Mouse (Mus musculus) lung, embryonic 14.5 days (tissue): ENCODE data around the gene Fam167b. TPM values are rescaled to one million over a fixed set of nuclear protein-coding genes. Genes with fewer than 3 reads are reported as not detected.
A peak's percentile ranks its signal among the peaks of the same experiment; 100 is the strongest.

ENCODE experiments used
- ATAC-seq: fragments of 200-750 bp; cut with Nextera tagmentation; 2 replicates; pipeline ENCODE4 v1.8.0; 2017; ENCODE audit warnings: mild to moderate bottlenecking, moderate TSS enrichment, moderate library complexity; ENCODE audit not compliant: insufficient read depth
- DNase-seq: peaks from one replicate; pipeline ENCODE4 v3.0.0-alpha.2; 2015
- H3K27ac ChIP-seq: fragments of 300-500 bp; sonication (generic); 2 replicates; pipeline ENCODE4 v1.5.1; 2014; ENCODE audit warnings: low read depth, mild to moderate bottlenecking, moderate library complexity
- H3K27me3 ChIP-seq: fragments of 300-500 bp; sonication (generic); 2 replicates; pipeline ENCODE4 v1.6.1; 2014; ENCODE audit warnings: low read length, control low read depth; ENCODE audit not compliant: insufficient read depth
- H3K36me3 ChIP-seq: fragments of 300-500 bp; sonication (generic); 2 replicates; pipeline ENCODE4 v1.6.1; 2014; ENCODE audit warnings: control low read depth; ENCODE audit not compliant: insufficient read depth
- H3K4me1 ChIP-seq: fragments of 300-500 bp; sonication (generic); 2 replicates; pipeline ENCODE4 v1.6.1; 2014; ENCODE audit warnings: antibody characterized with exemption, control low read depth; ENCODE audit not compliant: insufficient read depth
- H3K4me2 ChIP-seq: fragments of 300-500 bp; sonication (generic); 2 replicates; pipeline ENCODE4 v1.6.1; 2014; ENCODE audit warnings: mild to moderate bottlenecking
- H3K4me3 ChIP-seq: fragments of 300-500 bp; sonication (generic); 2 replicates; pipeline ENCODE4 v1.5.1; 2014; ENCODE audit warnings: low read depth, low read length
- H3K9ac ChIP-seq: fragments of 300-500 bp; sonication (generic); 2 replicates; pipeline ENCODE4 v1.6.1; 2014
- H3K9me3 ChIP-seq: fragments of 300-500 bp; sonication (generic); 2 replicates; pipeline ENCODE4 v1.6.1; 2016; ENCODE audit warnings: low read depth, low read length, control low read depth
- CTCF ChIP-seq: IDR thresholded peaks from 2 replicates; pipeline ENCODE4 v1.5.1; 2016; ENCODE audit warnings: antibody characterized with exemption, low read depth
- WGBS: fragments of 180-500 bp; shearing (Covaris S2); extraction: QIAGEN DNeasy Blood & Tissue Kit; methylation state at CpG from one replicate; pipeline ENCODE4 v1.1.7; 2014; 5-methylcytosine and 5-hydroxymethylcytosine counted together
- polyA plus RNA-seq: library from polyadenylated mRNA; unstranded; fragments of >200 nt; fragmentation: Nextera tagmentation; extraction: Ambion mirVana; gene quantifications from 2 replicates; pipeline ENCODE4 v1.2.1, GENCODE M21; 2014

Gene Fam167b
- polyA plus RNA-seq, 1 experiment from 2014 or later = 2.2 TPM

GRCm38 (mm10) chr4:129617121-129617641, 38.8 kb upstream of the Fam167b start:
- H3K27ac ChIP-seq = no peak overlapping the region
- DNase-seq = no peak
- no peaks in the 10 kb centered on the region for H3K27me3 ChIP-seq
- ATAC-seq = no peak
- no peak overlapping the region for H3K4me3 ChIP-seq
- no peaks in the 10 kb centered on the region for H3K9me3 ChIP-seq
- H3K9ac ChIP-seq = no peak overlapping the region
- no peak for TF ChIP-seq CTCF
- H3K36me3 ChIP-seq = peaks cover 17% of the 10 kb centered on the region
- 92% methylated on average over 7 of the region's 7 CpGs for WGBS
- H3K4me1 ChIP-seq = 0 out of 2 replicates have a peak, but pooled peaks cover 5% of the 10 kb centered on the region
- no peak overlapping the region for H3K4me2 ChIP-seq

- no peak for TF ChIP-seq CTCF
- no peak overlapping the region for H3K4me2 ChIP-seq
- H3K9ac ChIP-seq = no peak overlapping the region
- H3K9me3 ChIP-seq = no peaks in the 10 kb centered on the region
- H3K4me1 ChIP-seq = 0 out of 2 replicates have a peak, but pooled peaks cover 5% of the 10 kb centered on the region
- WGBS = 90% methylated on average over 3 of the region's 3 CpGs
- H3K36me3 ChIP-seq = peaks cover 17% of the 10 kb centered on the region
- H3K4me3 ChIP-seq = no peak overlapping the region
- H3K27ac ChIP-seq = no peak overlapping the region
- ATAC-seq = no peak
- no peak for DNase-seq
- no peaks in the 10 kb centered on the region for H3K27me3 ChIP-seq
These were observed 38.3 kb upstream of the Fam167b start for GRCm38 (mm10) chr4:129616631-129617030.

GRCm38 (mm10) chr4:129615801-129616290, 37.5 kb upstream of the Fam167b start:
- H3K4me2 ChIP-seq = no peak overlapping the region
- no peak for TF ChIP-seq CTCF
- 89% methylated on average over 9 of the region's 9 CpGs for WGBS
- H3K4me3 ChIP-seq = no peak overlapping the region
- H3K9me3 ChIP-seq = no peaks in the 10 kb centered on the region
- DNase-seq (no peak), ATAC-seq (no peak)
- H3K4me1 ChIP-seq = 0 out of 2 replicates have a peak, but pooled peaks cover 5% of the 10 kb centered on the region
- H3K27ac ChIP-seq = no peak overlapping the region
- peaks cover 17% of the 10 kb centered on the region for H3K36me3 ChIP-seq
- H3K27me3 ChIP-seq = no peaks in the 10 kb centered on the region
- no peak overlapping the region for H3K9ac ChIP-seq

GRCm38 (mm10) chr4:129614093-129614492, 35.7 kb upstream of the Fam167b start, which contains the start of gene Dcdc2b:
Gene Dcdc2b, minus strand, starts transcription at chr4:129614257.
- H3K36me3 ChIP-seq = peaks cover 23% of the 10 kb centered on the region
- H3K27ac ChIP-seq = no peak within 1 kb of the TSS
- H3K4me2 ChIP-seq = no peak within 1 kb of the TSS
- H3K9ac ChIP-seq = no peak within 1 kb of the TSS
- H3K27me3 ChIP-seq = no peaks in the 10 kb centered on the region
- no peaks in the 10 kb centered on the region for H3K9me3 ChIP-seq
- DNase-seq (peak; percentile 21), ATAC-seq (no peak)
- no peak for TF ChIP-seq CTCF
- H3K4me1 ChIP-seq = 0 out of 2 replicates have a peak, but pooled peaks cover 5% of the 10 kb centered on the region
- WGBS = 73% methylated on average over 6 of the region's 6 CpGs
- H3K4me3 ChIP-seq = no peak within 1 kb of the TSS

GRCm38 (mm10) chr4:129610472-129610871, 32.1 kb upstream of the Fam167b start:
- TF ChIP-seq CTCF = no peak
- H3K9ac ChIP-seq = no peak overlapping the region
- no peak for DNase-seq
- WGBS = 50% methylated on average over 4 of the region's 4 CpGs
- no peak overlapping the region for H3K4me2 ChIP-seq
- H3K27me3 ChIP-seq = no peaks in the 10 kb centered on the region
- ATAC-seq = no peak; the same call in 1 of the 2 replicates
- no peaks in the 10 kb centered on the region for H3K4me1 ChIP-seq
- H3K4me3 ChIP-seq = no peak overlapping the region
- peaks cover 33% of the 10 kb centered on the region for H3K36me3 ChIP-seq
- H3K27ac ChIP-seq = no peak overlapping the region
- H3K9me3 ChIP-seq = no peaks in the 10 kb centered on the region

GRCm38 (mm10) chr4:129610026-129610425, 31.7 kb upstream of the Fam167b start:
- Histone ChIP-seq H3K9ac (no peak overlapping the region), H3K27ac (no peak overlapping the region), H3K4me3 (no peak overlapping the region), H3K36me3 (peaks cover 36% of the 10 kb centered on the region), H3K4me2 (no peak overlapping the region), H3K27me3 (no peaks in the 10 kb centered on the region), H3K4me1 (no peaks in the 10 kb centered on the region), H3K9me3 (no peaks in the 10 kb centered on the region)
- 68% methylated on average over 4 of the region's 4 CpGs for WGBS
- no peak for DNase-seq
- no peak for TF ChIP-seq CTCF
- no peak for ATAC-seq

GRCm38 (mm10) chr4:129609139-129609631, 30.8 kb upstream of the Fam167b start:
- 72% methylated on average over 12 of the region's 12 CpGs for WGBS
- DNase-seq (no peak), ATAC-seq (0 out of 2 replicates have a peak, but pooled peaks have one; percentile 22)
- H3K9me3 ChIP-seq = no peaks in the 10 kb centered on the region
- no peaks in the 10 kb centered on the region for H3K4me1 ChIP-seq
- H3K36me3 ChIP-seq = peaks cover 41% of the 10 kb centered on the region
- no peaks in the 10 kb centered on the region for H3K27me3 ChIP-seq
- H3K9ac ChIP-seq = no peak overlapping the region
- no peak overlapping the region for H3K4me3 ChIP-seq
- no peak overlapping the region for H3K4me2 ChIP-seq
- H3K27ac ChIP-seq = no peak overlapping the region
- no peak for TF ChIP-seq CTCF
